Mouse (Mus musculus) layer of hippocampus, adult 18-20 months (tissue): Measurements from ENCODE around the gene Ces1b. TPM values are rescaled to one million over a fixed set of nuclear protein-coding genes. Genes with fewer than 3 reads are reported as not detected.

ENCODE experiments used
- DNase-seq, 2 experiments: peaks; one replicate each; pipeline ENCODE4 v3.0.0; 2022; ENCODE audit warnings: low spot score in 2 of 2
- long read RNA-seq: library from polyadenylated mRNA; stranded (forward); transcript quantifications from one replicate; pipeline ENCODE4 v2.0.0, GENCODE M21; 2021
- total RNA-seq, 2 experiments: library from RNA; stranded (reverse); gene quantifications; 2 replicates each; pipeline ENCODE4 v1.2.3; 2021

Gene Ces1b
- total RNA-seq, result not detected
- long read RNA-seq, result 0 reads

GRCm38 (mm10) chr8:93079887-93080286 lies at the start of gene Ces1b:
Gene Ces1b, minus strand, starts transcription at chr8:93080017.
- DNase-seq, result no peak

- DNase-seq, result peak; percentile 2 to 40
Observed at GRCm38 (mm10) chr8:93126476-93126875, 46.7 kb upstream of the Ces1b start.

DNA sequence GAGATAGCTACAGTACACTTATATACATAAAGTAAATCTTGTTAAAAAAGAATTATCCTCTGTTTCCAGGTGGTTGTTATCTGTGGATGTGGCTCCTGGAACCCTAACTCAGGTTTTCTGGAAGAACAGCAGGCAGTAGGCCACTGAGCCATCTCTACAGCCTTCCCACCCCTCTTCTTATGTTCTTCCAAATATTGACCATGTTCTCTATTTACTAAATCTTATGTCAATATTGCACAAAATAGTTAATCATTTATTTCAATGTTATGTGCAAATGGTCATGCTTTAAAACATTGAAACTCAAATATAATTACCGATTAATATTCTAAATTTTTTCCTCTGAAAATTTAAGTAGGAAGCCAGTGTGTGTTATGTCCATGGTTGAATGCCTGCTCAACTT lies 42.2 kb upstream of the Ces1b start:
- no peak for DNase-seq

GRCm38 (mm10) chr8:93095376-93095775 lies 15.6 kb upstream of the Ces1b start:
- peak; percentile 3 to 67 for DNase-seq

GRCm38 (mm10) chr8:93091324-93091723 lies 11.5 kb upstream of the Ces1b start:
- no peak for DNase-seq

DNA sequence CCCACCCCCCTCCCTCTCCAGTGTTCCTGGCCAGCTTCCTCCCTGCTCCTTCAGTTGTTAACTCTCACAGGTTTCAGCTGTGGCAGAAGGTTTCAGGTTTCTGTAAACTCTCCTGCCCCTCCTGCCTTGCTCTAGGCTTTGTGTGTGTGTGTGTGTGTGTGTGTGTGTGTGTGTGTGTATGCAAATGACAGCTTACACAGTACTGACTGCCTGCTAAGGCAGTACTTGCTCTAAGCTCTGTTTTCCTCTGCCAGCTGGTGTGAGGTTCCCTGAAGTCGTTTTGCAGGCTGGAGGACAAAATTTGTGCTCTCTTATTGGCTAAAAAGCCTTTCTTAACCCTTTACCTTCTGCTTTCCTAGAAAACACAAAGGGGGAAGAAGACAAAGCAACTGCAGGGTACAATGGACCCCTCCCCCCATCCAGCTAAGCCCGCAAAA lies 8.9 kb upstream of the Ces1b start:
- DNase-seq, result no peak

GRCm38 (mm10) chr8:93088193-93088592 lies 8.4 kb upstream of the Ces1b start:
- no peak for DNase-seq

DNA sequence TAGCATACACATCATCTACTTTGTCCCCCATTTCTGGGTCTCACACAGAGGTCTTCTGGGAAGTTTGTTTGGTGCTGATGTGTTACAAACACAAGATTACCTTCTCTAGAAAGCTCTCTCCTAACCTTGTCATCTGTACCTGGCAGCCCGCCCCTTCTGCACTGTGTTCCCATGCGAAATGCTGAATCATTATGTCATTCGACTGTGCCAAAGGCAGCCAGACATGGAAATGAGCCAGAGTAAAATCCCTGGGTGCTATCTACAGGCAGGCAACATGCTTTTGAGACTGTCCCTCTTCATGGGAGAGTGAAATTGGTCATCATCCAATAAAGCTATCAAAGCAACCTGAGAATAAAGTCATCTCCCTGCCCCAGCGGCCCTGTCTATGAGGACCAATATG lies 4.6 kb downstream of the Ces1b start:
- peak in 1 of 2 experiments; percentile 3 for DNase-seq

- no peak for DNase-seq
Observed at GRCm38 (mm10) chr8:93063416-93064117, 16.2 kb downstream of the Ces1b start.

DNA sequence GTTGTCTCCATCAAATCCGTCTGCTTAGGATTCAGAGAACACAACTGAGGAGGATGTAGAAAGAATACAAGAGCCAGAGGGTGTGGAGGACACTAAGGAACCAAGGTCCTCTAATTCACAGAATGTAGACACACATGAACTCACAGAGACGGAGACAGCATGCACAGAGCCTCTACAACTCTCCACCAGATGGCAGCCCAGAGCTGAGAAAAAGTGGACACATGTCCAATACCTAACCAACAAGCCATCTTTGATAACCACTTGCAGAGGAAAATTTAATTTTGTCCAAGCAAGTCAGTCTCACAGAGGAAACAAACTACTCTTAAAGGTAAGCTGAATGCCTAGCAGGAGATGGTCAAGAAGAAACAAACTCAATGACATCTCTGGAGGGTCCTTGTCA lies 20.6 kb downstream of the Ces1b start:
- peak in 1 of 2 experiments; percentile 74 for DNase-seq

DNA sequence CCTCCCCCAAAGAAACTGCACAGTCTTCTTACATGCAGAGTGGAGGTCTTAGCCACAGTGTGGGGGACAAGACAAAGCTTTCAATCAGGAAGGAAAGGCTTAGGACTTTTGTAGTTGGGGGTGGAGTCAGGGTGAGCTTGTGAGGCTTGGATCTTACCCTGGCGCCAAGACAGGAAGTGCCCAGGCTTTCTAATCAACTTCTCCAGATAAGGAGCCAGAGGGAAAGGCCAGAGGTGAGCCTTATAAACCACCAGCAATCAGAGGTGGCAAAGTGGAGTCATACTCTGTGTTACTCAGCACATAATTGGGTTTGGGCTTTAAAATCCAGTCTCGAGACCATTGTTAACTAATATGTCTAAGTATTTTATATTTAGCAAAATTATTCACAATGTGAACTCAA lies 24.6 kb downstream of the Ces1b start:
- DNase-seq, result no peak

DNA sequence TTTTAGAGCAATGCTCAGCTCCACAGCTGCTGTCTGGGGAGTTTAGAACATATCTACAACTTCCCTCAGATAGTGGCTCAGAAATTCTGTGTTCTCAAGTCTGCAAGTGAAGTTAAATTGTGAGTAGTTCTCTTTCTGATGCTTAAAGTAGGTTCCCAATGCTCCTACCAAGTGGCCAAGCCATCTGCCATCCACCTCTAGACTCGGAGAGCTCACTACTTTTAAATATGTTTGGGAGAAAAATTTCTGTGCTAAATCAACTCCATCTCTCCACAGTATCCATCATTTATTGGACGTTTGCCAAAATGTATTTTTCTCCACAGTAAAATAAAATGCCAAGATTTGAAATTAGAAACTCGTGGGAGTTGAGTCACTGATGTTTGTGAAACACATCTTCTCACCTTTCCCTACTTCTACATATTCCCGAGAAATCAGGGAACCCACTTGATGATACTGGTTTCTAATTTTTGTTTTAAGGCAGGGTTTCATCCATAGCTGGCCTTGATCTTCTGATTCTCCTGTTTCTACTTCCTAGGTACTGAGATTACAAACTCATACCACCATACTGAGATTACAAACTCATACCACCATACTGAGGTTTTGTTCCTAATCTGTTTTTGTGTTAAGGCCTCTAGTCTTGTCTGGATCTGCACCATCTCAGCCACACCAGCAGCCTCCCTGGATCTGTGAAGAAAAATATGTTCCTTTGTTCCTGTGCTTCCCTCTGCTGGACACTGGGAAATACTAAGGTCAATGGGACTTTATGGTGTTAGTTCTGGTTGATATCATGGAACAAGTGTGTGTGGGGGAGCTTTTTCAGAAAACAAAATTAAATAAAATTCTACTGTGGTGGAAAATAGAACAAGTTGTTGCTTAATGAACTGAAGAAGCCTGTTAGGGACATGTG lies 31.1 kb downstream of the Ces1b start:
- DNase-seq, result no peak

DNA sequence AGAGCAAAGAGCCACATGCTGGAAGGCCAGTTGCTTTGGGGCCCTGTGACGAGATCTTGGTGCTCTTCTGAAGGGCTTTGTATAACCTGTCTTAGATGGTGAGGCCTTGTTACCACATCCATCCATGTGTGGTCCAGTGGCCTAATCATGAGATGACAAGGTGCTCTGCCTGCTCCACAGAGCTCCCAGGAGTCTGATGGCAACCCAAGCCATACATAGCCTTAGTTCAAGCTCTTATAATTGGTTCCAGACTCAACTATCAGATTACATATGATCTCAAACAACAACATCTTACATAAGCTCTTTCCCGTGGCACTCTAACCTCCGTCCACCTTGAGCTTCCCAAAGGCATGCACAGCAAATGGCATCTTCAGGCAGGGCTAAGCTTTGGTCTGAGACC lies 31.7 kb downstream of the Ces1b start, which contains the start of gene Ces1a:
TSS of gene Ces1a (minus strand) at position 101 of the 400 bp plus-strand sequence.
- DNase-seq, result no peak

GRCm38 (mm10) chr8:93043083-93043482 lies 36.7 kb downstream of the Ces1b start:
- no peak for DNase-seq

DNA sequence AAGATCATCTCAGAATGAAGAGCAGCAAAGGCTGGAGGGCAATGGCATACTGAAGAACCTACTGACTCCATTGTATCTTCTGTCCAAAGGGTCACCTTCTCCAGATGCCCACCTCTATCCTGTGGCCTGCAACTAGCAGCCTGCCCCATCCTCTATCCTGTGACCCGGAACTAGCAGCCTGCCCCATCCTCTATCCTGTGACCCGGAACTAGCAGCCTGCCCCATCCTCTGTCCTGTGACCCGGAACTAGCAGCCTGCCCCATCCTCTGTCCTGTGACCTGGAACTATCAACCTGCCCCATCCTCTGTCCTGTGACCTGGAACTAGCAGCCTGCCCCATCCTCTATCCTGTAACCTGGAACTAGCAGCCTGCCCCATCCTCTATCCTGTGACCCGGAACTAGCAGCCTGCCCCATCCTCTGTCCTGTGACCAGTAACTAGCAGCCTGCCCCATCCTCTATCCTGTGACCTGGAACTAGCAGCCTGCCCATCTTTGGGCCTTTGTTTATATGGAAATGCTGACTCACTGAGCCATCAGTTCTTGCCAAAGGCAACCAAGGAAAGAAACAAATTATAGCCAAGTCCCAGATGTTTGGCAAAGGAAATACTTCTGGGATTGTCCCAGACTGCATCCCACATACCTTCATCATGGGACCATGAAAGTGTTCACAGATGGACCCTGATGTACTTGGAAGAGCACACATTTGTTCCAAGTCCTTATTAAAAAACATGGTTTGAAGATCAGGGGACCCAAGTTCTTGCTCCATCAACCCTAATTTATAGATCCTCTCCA lies 38.8 kb downstream of the Ces1b start:
- no peak for DNase-seq

GRCm38 (mm10) chr8:93040256-93040655 lies 39.6 kb downstream of the Ces1b start:
- peak in 1 of 2 experiments; percentile 33 for DNase-seq

DNA sequence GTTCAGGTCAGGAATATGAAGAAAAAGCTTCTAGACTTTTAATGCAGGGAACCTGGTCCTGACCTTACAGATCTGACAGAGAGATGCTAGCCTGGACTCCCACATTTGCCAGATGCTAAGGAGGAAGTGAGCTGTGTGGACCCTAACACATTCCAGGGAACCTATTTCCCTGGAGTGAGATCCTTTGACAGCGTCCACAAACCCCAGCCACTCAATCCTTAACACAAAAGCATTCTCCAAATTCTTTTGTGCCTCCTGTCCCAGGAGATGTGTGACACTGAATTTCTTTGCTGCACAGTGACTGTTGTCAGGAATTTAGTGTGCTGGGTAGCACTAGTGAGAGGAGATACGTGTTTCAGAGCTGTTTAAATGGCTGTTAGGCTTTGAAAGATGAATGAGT lies 41.0 kb downstream of the Ces1b start:
- DNase-seq, result no peak

DNA sequence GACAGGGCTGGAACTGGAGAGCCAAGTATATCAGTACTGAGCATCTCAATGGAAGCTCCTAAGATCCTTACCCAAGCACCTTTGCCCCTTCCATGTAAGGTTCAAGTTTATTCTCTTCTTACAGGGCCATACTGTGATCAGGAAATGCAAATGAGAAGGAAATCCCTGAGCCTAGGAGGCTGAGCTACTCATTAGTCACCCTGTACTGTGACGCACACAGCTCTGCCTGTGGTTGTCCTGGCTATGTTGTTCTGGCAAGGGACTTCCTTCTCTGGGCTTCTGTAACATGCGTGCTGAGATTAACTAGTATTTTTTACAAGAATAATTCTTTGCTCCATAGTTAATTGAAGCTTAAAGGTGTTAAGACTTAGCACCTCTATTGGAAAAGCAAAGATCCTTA lies 49.2 kb downstream of the Ces1b start:
- DNase-seq, result no peak

GRCm38 (mm10) chr8:93021738-93022137 lies 58.1 kb downstream of the Ces1b start:
- no peak for DNase-seq

DNA sequence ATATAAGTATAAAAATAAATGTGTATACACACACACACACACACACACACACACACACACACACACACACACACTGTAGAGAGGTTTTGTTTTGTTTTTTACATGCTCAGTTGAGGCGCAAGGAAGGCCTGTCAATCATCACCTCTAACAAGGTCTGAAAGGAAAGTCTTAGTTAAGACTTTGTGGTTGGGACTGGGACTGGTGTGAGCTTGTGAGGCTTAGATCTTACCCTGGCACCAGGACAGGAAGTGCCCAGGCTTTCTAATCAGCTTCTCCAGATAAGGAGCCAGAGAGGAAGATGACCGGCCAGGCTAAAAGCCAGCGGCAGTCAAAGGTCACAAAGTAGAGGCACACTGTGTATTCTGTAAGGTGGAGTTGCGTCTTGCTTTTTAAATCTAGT lies 65.5 kb downstream of the Ces1b start:
- no peak for DNase-seq

GRCm38 (mm10) chr8:93012226-93012625 lies 67.6 kb downstream of the Ces1b start:
- no peak for DNase-seq
